Mouse (Mus musculus) megakaryocyte progenitor cell, adult 5-6 weeks (primary cell): ENCODE results near the gene Adgrd1. TPM values are rescaled to one million over a fixed set of nuclear protein-coding genes. Genes with fewer than 3 reads are reported as not detected.
A peak's percentile ranks its signal among the peaks of the same experiment; 100 is the strongest.

Source experiments
- ATAC-seq: replicated peaks from 2 replicates; pipeline ENCODE4 v1.8.0; 2016; ENCODE audit warnings: mild to moderate bottlenecking, moderate TSS enrichment, inconsistent platforms; ENCODE audit not compliant: poor library complexity
- total RNA-seq, 2 experiments: library from RNA; stranded (forward) in 1 of 2; stranded (reverse) in 1 of 2; fragments of 157-497, 149-512 nt in 1 of 2; fragments of 200-1000 nt in 1 of 2; gene quantifications; 2 replicates each; pipeline versions ENCODE4 v1.2.3 to v1.2.4; 2015 to 2017

Adgrd1 gene
- total RNA-seq, 2 experiments from 2014 or later = 0.50 to 0.59 TPM

- ATAC-seq = no peak
Measured at GRCm38 (mm10) chr5:129189071-129189470, 92.5 kb downstream of the Adgrd1 start.

GRCm38 (mm10) chr5:129190077-129190476, 93.5 kb downstream of the Adgrd1 start:
- no peak for ATAC-seq

DNA sequence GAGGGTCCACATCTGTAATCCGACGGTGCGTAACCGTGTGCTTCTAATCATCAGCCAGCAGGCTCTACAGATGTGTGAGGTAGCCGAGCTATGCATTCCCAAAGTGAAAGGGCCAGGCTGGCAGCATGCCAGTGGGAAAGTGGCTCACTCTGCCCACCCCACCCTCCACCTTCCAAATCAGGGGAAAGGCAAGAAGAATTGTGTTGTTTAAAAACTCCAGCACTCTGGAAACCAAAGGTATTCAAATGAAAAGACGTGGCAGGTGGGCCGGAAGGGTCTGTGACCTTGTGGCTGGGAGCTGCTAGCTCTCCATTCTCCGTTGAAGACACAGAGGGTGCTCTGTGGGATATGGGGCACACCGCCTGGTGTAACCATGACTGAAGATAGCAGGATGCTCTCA, 100.0 kb downstream of the Adgrd1 start:
- ATAC-seq = no peak

DNA sequence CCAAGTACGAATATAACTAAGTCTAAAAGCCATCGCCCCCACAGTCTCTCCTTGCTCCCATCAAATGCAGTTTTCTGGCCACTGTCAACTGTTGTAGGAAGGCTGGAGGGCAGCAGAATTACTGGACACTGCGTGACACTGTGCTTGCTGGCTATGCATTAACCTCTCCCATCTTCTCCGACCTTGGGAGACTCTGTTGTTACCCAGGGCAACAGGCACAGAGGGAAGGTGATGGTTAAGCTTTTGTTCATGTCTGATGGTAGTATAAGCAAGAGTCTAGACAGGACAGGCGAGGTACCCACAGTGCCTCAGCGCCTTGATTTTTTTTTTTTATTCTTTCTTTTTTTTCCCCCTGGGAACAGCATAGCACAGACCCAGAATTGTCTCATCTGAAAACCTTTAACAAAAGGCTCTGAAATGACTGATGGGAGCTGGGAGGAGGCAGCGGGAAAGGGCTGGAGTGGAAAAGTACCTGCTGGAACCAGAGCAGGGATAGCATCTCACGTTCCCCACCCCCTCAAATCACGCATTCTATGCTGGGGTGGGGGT, 100.5 kb downstream of the Adgrd1 start:
- no peak for ATAC-seq

DNA sequence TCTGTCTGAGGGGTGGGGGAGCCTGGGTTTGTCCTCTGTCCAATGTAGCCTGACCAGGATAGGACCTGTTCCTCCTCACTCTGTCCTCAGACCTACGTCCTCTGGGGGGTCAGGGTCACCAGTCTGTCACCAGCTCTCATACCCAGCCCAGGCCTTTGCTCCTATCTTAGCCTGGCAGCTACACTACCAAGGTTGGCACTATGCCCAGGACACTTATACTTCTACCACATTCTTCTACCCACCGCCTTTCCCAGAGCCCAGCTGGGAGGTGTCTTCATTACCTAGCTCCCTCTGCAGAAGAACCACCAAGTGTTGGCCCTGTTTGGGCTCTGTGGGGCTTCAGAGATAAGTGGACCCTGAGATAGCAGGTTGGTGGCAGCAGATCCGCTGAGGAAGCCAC, 103.6 kb downstream of the Adgrd1 start:
- ATAC-seq = peak; percentile 86

- no peak for ATAC-seq
Measured at GRCm38 (mm10) chr5:129208279-129208678, 111.7 kb downstream of the Adgrd1 start.

DNA sequence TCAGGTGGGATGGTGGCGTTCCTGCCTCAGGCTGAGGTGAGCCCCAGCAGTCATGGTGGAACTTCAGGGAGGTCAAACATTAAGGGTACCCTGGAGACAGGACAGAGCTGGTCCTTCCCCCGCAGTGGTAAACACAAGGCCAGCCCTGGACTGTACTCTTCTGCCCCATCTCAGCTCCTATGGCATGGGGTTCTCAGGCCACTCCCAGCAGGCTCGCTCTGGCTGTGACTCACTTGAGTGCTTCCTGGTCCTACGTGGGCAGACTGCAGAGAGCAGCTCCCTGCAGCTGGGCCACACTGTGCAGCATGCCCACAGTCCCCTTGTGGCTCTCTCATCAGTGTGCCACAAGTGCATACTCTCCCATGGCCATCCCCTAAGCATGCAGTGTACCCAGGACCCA, 112.3 kb downstream of the Adgrd1 start:
- no peak for ATAC-seq

DNA sequence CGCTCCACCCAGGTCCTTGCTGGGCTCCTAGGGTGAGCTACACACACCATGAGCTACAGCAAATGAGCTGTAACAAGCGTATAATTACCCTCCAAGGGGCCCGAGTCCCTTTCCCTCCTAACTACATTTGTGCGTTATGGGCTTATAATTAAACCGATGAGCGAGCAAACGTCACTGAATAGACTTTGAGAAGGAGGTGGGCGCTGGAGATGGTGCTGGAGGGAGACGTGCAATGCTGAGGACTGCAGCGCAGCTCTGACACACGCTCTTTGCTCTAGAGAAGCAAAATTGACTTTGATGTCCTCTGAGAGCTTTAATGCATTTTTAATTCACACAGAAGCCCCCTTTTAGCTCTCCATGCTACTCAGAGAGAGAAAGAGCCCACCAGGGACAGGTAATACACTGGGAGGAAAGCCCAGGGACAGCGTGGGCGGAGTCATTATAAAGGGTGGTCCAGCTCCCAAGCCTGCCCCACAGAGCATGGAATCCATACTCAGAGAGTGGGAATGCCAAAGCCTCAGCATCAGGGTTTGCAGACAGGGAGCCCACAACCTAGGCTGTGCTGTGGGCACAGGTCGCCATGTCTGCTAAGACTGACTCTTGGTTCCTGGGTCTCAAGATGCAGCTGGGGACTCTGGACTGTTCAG, 115.0 kb downstream of the Adgrd1 start:
- ATAC-seq = no peak

- ATAC-seq = no peak
Measured at GRCm38 (mm10) chr5:129214023-129214422, 117.5 kb downstream of the Adgrd1 start.

DNA sequence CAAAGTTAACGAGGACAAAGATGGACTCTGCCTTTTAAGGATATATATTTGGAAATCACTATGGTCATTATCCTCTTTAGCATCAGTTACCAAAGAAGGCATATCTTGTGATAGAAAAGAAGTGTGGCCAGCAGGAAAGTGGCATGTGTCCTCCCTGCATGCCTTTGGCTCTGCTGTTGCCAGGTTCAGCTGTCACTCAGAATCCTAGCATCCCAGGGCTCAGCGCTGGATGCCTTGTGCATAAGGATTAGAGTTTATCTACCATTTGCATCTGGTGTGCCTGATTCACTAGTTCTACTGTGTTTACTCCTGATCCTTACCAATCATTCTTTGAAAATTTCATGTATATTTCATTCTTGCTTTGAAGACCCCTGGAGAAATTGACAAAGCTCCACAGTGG, 119.5 kb downstream of the Adgrd1 start:
- no peak for ATAC-seq

DNA sequence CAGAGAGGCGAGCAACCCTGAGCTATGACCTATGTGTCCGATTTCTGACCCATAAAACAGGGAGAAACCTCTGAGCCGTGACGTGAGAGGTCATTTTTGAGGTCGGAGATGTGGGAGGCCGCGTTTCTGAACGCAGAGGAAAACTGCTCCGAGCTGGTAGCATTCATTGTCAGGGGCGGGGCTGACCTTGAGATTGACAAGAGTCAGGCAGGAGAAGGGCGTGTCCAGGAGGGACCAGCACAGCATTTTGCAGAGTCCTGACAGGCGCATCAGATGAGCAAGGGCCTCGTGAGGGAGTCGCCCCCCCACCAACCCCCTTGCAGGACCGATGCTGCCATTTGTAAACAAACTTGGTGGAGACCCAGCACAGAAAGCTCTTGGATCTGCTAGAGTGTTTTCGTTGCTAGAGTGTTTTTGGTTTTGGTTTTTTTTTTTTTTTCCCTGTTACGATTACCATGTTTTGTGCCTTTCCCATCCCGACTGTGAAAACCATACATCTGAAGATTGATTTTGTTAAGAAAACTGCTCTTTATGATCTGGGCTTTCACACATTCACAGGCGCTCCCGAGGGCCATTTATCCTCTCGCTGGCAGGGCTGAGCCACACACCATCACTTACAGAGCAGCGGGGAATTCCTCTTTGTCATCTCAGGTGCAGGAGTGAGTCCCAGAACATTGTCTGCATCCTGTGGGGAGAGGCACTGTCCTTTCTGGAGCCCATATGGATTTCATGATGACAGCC, 121.1 kb downstream of the Adgrd1 start:
- ATAC-seq = peak; percentile 62

- ATAC-seq = no peak
Measured at GRCm38 (mm10) chr5:129218222-129218505, 121.6 kb downstream of the Adgrd1 start.

- ATAC-seq = no peak
Measured at GRCm38 (mm10) chr5:129218537-129218981, 122.0 kb downstream of the Adgrd1 start.

GRCm38 (mm10) chr5:129219178-129219760, 122.7 kb downstream of the Adgrd1 start:
- peak; percentile 42; the same call in 1 of the 2 replicates for ATAC-seq

DNA sequence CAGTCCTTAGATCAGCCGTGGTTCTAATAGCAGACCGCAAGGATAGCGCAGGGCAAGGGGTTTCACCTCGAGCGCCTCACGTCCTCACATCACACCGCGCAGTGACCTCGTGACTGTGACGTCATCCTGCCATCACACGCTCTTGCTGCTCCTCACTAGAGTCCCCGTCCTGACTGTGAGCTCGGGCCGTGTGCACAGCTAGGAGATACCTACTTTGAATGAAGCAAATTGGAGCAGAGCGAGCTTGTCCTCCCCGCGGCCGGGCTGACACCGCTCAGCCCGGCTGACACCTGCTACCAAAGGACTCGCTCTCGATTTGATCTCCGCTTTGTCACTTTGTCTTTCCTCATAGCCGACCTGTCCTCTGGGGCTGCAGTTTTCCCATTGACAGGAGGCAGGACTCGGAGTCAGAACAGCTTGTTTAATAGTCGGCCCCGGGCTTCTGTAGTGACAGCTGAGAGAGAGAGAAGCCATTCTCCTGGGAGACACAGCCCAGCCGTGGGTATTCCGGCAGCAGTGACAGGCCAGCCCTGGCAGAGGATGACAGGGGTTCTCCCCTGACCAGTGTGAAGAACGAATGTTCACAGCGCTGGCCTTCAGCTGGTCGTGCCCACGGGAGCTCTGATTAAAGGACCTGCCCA, 129.4 kb downstream of the Adgrd1 start:
- ATAC-seq = no peak

GRCm38 (mm10) chr5:129228171-129228570, 131.6 kb downstream of the Adgrd1 start:
- ATAC-seq = no peak

- no peak for ATAC-seq
Measured at GRCm38 (mm10) chr5:129233301-129233700, 136.8 kb downstream of the Adgrd1 start.

DNA sequence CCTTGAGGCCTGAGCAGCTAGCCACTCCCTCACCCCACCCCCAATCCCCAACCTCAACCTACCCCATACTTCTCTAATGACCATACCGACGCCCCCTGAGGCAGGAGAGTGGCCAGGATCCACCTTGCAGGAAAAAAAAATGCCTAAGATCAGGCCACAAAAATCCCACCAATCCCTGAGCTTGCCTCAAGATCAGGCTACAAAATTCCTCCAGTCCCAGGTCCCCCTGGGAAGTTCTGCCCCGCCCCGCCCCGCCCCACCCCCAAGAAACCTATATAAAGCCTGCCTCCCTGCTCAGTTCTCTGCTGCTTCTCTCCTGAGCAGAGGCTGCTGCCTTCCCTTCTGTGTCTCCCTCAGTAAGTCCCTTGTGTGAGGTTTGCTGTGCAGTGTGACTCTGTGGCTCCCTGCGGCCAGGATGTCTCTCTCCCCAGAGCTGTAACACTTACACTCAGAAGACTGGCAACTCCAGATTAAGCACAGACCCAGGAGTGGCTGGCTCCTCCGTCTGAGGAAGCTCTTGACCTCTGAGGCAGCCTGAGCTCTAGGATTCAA, 137.4 kb downstream of the Adgrd1 start:
- no peak for ATAC-seq

DNA sequence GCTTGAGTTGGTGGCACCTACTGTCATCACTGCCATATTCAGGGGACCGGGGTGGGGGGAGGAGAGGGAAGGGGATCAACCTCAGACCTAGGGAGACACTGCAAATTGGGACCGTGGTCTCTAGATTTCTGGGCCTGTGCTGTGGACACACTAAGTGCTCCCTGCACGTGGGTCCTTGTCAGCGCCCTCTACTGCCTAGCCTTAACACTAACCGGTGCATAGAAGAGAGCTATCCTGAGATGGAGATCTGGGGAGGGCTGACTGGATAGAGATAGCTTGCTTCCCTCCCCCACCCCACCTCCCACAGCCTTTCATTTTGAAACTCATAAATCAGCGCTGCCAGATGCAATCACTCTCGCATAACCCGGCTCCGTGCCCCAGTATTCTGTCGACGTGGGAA, 139.8 kb downstream of the Adgrd1 start:
- ATAC-seq = no peak

GRCm38 (mm10) chr5:129241865-129242264, 145.3 kb downstream of the Adgrd1 start:
- ATAC-seq = peak; percentile 26; the same call in 1 of the 2 replicates

DNA sequence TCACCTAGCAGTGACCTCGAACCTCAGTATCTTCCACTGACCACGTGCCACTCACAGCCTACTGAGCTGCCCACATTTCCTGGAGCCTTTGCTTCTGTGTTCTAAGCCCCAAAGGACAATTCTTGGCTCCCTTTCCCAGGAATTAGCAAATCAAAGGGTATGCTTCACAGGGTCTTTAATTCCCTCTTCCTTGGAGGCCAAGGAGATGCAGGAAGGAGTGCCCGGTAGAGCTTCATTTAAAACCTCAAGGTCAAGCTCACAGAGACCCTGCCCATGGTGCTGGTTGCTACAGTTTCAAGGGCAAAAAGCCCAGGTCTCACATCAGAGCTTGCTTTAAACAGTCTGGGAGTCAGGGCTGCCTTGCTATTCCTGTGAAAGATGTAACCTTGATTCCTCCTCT, 145.7 kb downstream of the Adgrd1 start:
- no peak for ATAC-seq
